Mouse (Mus musculus) embryonic fibroblast, embryonic 13.5 days (primary cell): ENCODE measurements around the gene Smyd3.

Experiments
- CTCF ChIP-seq: IDR thresholded peaks from 2 replicates; pipeline ENCODE4 v1.5.1; 2011; ENCODE audit warnings: mild to moderate bottlenecking, control low read depth, low read length, moderate library complexity, borderline replicate concordance; ENCODE audit not compliant: insufficient read depth
- POLR2A ChIP-seq: IDR thresholded peaks from 2 replicates; pipeline ENCODE4 v1.6.1; 2011; ENCODE audit warnings: low read depth, mild to moderate bottlenecking, control low read depth, low read length, moderate library complexity

DNA sequence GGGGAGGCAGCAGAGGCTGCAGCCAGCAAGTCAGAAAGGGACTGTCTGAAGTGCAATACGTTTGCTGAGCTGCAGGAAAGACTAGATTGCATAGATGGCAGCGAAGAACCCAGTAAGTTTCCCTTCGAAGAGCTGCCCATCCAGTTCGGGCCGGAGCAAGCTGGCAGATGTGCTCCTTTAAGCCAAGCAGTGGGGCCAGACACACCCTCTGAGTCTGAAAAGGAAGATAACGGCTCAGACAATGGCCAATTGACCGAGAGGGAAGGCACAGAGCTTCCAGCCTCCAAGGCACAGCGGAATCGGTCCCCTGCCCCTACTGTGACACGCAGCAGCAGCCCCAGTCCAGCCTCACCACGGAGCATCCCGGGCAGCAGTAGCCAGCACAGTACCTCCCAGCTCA, 602.8 kb downstream of the Smyd3 start:
- no peak for TF ChIP-seq POLR2A
- TF ChIP-seq CTCF, result no peak
